Mouse (Mus musculus) ES-E14 (cell line): ENCODE measurements around the gene Itga6. TPM values are rescaled to one million over a fixed set of nuclear protein-coding genes. Genes with fewer than 3 reads are reported as not detected.
A peak's percentile ranks its signal among the peaks of the same experiment; 100 is the strongest.

ENCODE experiments used
- DNase-seq: peaks from one replicate; pipeline ENCODE4 v3.0.0-alpha.2; 2013; ENCODE audit warnings: low read depth, low spot score
- H3K27ac ChIP-seq: 2 replicates; pipeline ENCODE4 v1.5.1; 2012; ENCODE audit warnings: low read depth, mild to moderate bottlenecking, low read length, moderate library complexity, mixed read lengths; ENCODE audit not compliant: poor library complexity, insufficient read depth, severe bottlenecking
- H3K36me3 ChIP-seq: 2 replicates; pipeline ENCODE4 v1.6.1; 2012; ENCODE audit warnings: mild to moderate bottlenecking, low read length, moderate library complexity, mixed read lengths; ENCODE audit not compliant: control insufficient read depth, poor library complexity, insufficient read depth, severe bottlenecking
- H3K4me1 ChIP-seq, 2 experiments: fragments of 150-350 bp in 1 of 2; sonication (generic) in 1 of 2; 2 replicates each; pipeline ENCODE4 v1.6.1; 2012; ENCODE audit warnings: low read length in 2 of 2, mild to moderate bottlenecking in 1 of 2, mixed read lengths in 1 of 2; ENCODE audit not compliant: control insufficient read depth in 2 of 2, insufficient read depth in 2 of 2, poor library complexity in 1 of 2
- H3K4me3 ChIP-seq, 2 experiments: fragments of 150-350 bp in 1 of 2; sonication (generic) in 1 of 2; 2 replicates each; pipeline ENCODE4 v1.5.1; 2012; ENCODE audit warnings: low read length in 2 of 2, low read depth in 1 of 2, mild to moderate bottlenecking in 1 of 2, mixed read lengths in 1 of 2; ENCODE audit not compliant: insufficient read depth in 1 of 2, poor library complexity in 1 of 2, severe bottlenecking in 1 of 2
- H3K9ac ChIP-seq: 2 replicates; pipeline ENCODE4 v1.6.1; 2012; ENCODE audit warnings: low read depth, mild to moderate bottlenecking, low read length, mixed read lengths; ENCODE audit not compliant: poor library complexity, insufficient read depth, severe bottlenecking
- H3K9me3 ChIP-seq: fragments of 150-350 bp; sonication (generic); 2 replicates; pipeline ENCODE4 v1.6.1; 2012; ENCODE audit warnings: low read depth, mild to moderate bottlenecking, low read length; ENCODE audit not compliant: control insufficient read depth, insufficient read depth
- CHD2 ChIP-seq: IDR thresholded peaks from 2 replicates; pipeline ENCODE4 v1.6.1; 2014; ENCODE audit warnings: mild to moderate bottlenecking, low read depth, low read length, inconsistent platforms
- HCFC1 ChIP-seq: IDR thresholded peaks from 2 replicates; pipeline ENCODE4 v1.6.1; 2012; ENCODE audit warnings: low read length, inconsistent platforms, borderline replicate concordance; ENCODE audit not compliant: insufficient read depth
- MAFK ChIP-seq: IDR thresholded peaks from 2 replicates; pipeline ENCODE4 v1.6.1; 2014; ENCODE audit warnings: mild to moderate bottlenecking, low read depth, low read length, inconsistent platforms; ENCODE audit not compliant: insufficient read depth
- ZC3H11A ChIP-seq: IDR thresholded peaks from 2 replicates; pipeline ENCODE4 v1.6.1; 2012; ENCODE audit warnings: low read depth, mild to moderate bottlenecking, inconsistent platforms, low read length, borderline replicate concordance
- ZNF384 ChIP-seq: IDR thresholded peaks from 2 replicates; pipeline ENCODE4 v1.6.1; 2012; ENCODE audit warnings: low read depth, low read length, inconsistent platforms
- in situ Hi-C, 2 experiments: fragments of 600-800 bp; cut with MboI; formaldehyde crosslinking; loops; one replicate each; pipeline ENCODE4 v1.15.1; 2025; ENCODE audit warnings: low sequenced_read_pairs in 2 of 2, inconsistent platforms in 1 of 2; ENCODE audit not compliant: unreplicated experiment in 2 of 2
- total RNA-seq: library from RNA; depleted of rRNA; stranded (reverse); fragments of 300-350 nt; gene quantifications from 2 replicates; pipeline ENCODE4 v1.2.3, GENCODE M21; 2012

The Itga6 gene
- total RNA-seq, 1 experiment, result 169 TPM

GRCm38 (mm10) chr2:71698942-71699341 lies 46.5 kb upstream of the Itga6 start:
- Histone ChIP-seq H3K36me3 (no peaks in the 10 kb centered on the region), H3K4me1 (peaks cover 2 to 4% of the 10 kb centered on the region in 2 experiments; a peak in 2 of 4 replicates), H3K9ac (no peak overlapping the region), H3K9me3 (no peaks in the 10 kb centered on the region), H3K4me3 (no peak overlapping the region), H3K27ac (no peak overlapping the region)
- DNase-seq, result no peak
- no peak for TF ChIP-seq MAFK
- no peak for TF ChIP-seq ZC3H11A
- no peak for TF ChIP-seq CHD2
- TF ChIP-seq ZNF384, result no peak
- no peak for TF ChIP-seq HCFC1
- in situ Hi-C loops, result no loop called here

DNA sequence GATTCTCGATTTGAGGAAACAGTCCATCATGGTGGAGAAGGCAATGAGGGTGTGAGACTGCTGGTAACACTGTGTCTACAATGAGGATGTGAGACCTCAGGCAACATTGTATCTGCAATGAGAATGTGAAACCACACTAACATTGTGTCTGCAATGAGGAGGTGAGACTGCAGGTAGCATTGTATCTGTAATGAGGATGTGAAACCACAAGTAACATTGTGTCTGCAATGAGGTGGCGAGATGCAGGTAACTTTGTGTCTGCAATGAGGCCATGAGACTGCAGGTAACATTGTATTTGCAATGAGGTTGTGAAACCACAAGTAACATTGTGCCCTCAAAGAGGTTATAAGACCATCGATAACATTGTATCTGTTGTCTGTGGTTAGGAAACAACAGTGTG lies 44.1 kb upstream of the Itga6 start:
- peaks cover 4 to 5% of the 10 kb centered on the region in 2 experiments; a peak in 2 of 4 replicates for H3K4me1 ChIP-seq
- H3K27ac ChIP-seq, result no peak overlapping the region
- no peak overlapping the region for H3K4me3 ChIP-seq
- in situ Hi-C loops, result no loop called here
- no peaks in the 10 kb centered on the region for H3K36me3 ChIP-seq
- no peak for DNase-seq
- no peaks in the 10 kb centered on the region for H3K9me3 ChIP-seq
- H3K9ac ChIP-seq, result no peak overlapping the region
- TF ChIP-seq MAFK (no peak), CHD2 (no peak), ZC3H11A (no peak), HCFC1 (no peak), ZNF384 (no peak)

DNA sequence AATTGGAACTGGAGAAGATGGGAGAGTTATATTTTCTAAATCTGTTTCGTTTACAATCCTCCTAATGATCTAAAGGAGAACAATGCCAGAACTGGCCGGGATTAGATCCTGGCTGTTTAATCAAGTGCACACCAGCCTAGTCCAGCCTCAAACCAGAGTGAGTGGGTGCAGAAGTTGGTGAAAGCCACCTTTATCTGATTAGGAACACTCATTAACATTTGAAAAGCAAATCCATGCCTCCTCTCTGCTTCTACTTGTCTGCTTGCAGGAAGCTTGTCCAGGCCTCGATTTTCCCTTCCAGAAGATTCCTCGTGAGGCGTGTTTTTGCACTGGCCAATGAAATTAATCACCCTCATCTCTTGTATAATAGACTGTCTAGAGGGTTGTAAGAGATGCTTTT lies 41.1 kb upstream of the Itga6 start:
- H3K9me3 ChIP-seq, result no peaks in the 10 kb centered on the region
- no peak overlapping the region for H3K27ac ChIP-seq
- H3K9ac ChIP-seq, result no peak overlapping the region
- H3K4me3 ChIP-seq, result no peak overlapping the region
- peak; percentile 73 for DNase-seq
- no peaks in the 10 kb centered on the region for H3K36me3 ChIP-seq
- peaks cover 4 to 5% of the 10 kb centered on the region in 2 experiments; a peak in 2 of 4 replicates for H3K4me1 ChIP-seq
- TF ChIP-seq MAFK (no peak), ZC3H11A (no peak), CHD2 (no peak), ZNF384 (no peak), HCFC1 (no peak)
- in situ Hi-C loops, result no loop called here

DNA sequence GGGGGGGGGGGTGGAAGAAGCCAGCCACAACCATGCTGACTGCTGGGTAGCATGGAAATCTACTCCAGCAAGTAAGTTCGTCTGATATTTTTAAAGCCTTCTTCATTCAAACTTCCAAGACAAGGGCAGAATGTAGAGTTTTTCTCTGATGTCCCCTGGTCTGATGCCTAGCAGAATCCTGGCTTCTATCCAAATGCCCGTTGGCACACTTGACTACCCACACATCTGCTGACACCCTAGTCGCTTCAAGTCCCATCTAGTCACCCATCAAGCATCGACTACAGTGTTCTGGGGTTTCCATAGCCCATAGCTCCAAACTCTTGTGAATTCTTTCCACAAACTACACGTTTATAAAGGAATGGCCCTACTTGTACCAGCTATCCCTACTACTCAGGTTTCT lies 36.5 kb upstream of the Itga6 start:
- in situ Hi-C loops, result no loop called here
- Histone ChIP-seq H3K4me3 (no peak overlapping the region), H3K27ac (no peak overlapping the region), H3K9ac (no peak overlapping the region), H3K4me1 (peaks cover 1 to 3% of the 10 kb centered on the region in 2 experiments; a peak in 1 of 4 replicates), H3K36me3 (no peaks in the 10 kb centered on the region), H3K9me3 (no peaks in the 10 kb centered on the region)
- no peak for DNase-seq
- no peak for TF ChIP-seq ZC3H11A

DNA sequence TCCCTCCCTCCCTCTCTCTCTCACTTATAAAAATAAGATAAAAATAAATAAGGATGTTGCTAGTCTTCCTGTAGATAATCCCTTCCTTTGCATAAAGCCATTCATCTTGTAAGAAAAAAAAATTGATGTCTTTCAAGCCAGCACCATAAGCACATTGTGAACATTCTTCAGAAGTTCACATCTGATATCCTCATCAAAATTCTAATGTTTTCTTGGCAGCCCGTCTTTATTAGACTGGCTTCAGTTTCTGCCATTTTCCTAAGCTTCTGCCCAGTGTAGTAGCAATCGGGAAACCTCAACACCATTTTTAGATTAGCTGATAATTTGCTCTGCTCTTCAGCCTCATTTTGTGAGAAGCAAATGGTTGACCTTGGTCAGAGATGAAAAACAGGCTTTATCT lies 33.8 kb upstream of the Itga6 start:
- DNase-seq, result no peak
- no peaks in the 10 kb centered on the region for H3K36me3 ChIP-seq
- no peak overlapping the region for H3K9ac ChIP-seq
- H3K4me3 ChIP-seq, result no peak overlapping the region
- peaks cover 4 to 5% of the 10 kb centered on the region in 2 experiments; a peak in 2 of 4 replicates for H3K4me1 ChIP-seq
- H3K9me3 ChIP-seq, result no peaks in the 10 kb centered on the region
- no peak overlapping the region for H3K27ac ChIP-seq
- TF ChIP-seq MAFK (no peak), HCFC1 (no peak), ZNF384 (no peak), ZC3H11A (no peak), CHD2 (no peak)
- in situ Hi-C loops, result no loop called here
